Mouse (Mus musculus) T-helper 1 cell (primary cell): ENCODE measurements around the gene Gm16427.
"Not testable (repeated sequence)": the region's sequence is repeated elsewhere in the genome, so short reads cannot be mapped to it uniquely, and the experiment has no call there.

Source experiments
- in situ Hi-C: fragments of 300-600 bp; cut with MboI, MseI; formaldehyde crosslinking; loops from one replicate; pipeline ENCODE4 v1.15.1; 2025; ENCODE audit warnings: high pct_unique_total_duplicates

The Gm16427 gene

DNA sequence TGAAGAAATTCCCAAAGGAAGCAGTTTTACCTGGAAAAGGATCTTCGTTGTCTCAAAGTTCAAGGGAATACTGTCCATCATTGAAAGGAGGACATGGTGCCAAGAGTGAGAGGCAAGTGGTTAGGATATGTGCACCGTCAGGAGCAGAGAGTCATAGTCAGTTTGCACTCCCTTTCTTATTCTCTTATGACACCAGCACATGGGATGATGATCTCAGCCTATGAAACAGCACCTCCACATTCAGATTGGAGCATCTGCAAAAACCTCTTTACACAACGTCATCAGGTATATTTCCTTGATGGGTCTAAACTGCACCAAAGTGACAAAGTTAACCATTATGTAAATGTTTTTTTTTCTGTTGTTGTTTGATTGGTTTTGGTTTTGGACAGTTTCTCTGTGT lies at the start of gene Gm16427:
Gm16427 (minus strand) TSS at position 101 of the 400 bp plus-strand sequence.
- in situ Hi-C loops = not testable (repeated sequence)
